Mouse (Mus musculus): ENCODE results near the gene Ost4.

Ost4 gene

DNA sequence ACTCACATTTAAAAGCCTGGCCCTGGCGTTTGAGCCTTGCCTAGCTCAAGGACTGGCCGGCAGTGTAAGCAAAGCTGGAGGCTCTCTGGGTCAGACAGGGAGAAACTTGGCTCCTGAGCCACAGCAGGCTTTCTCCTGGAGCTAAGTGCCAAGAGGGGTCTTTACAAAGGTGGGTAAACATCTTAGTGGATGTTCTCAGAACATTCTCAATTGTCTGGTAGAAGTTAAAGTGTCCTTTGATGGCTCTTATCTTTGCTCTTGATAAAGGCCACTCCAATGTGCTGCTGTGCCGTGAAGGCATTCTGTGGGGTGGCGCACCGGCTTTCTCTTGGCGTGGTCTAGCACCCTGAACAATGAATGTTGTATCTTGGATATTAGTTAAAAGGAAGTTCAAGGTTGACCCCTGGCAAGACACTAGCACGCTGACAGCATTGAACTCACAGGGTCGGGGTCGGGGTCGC lies 15.0 kb upstream of the Ost4 start:
- no peak for DNase-seq

DNA sequence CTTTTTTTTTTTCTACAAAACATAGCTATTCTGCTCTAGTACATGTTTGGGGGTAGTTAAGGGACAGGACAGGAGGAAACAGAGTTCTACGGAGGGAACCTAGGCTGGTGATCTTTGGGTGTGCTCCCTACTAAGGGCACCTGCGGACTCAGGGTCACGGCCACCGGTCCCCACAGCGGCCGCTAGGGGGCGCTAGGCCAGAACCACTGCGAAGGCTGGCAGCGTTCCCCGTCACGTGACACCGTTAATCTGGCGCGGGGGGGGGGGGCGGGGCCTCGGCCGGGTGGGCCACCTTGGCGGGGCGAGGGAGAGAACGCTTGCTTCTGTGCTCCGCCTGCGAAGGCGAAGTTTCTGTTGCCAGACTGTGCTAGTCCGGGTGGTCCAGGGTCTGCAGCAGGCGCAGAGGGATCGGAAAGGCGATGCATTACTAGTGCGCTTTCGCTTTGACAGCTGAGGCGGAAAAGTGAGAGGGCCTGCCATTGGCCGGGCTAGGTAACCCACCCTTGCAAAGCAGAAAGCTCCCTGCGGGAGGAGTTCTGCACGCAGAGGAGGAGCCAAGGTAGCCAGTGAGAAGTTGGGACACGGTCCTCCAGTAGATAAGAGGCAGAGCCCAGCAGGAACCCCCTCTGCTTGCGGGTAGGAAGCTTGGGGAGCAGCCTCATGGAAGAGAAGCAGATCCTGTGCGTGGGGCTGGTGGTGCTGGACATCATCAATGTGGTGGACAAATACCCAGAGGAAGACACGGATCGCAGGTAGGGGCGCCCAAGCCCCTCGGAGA lies 13.9 kb upstream of the Ost4 start, which contains the start of gene Khk:
Gene Khk, plus strand, starts transcription at position 176 of the 778 bp plus-strand sequence.
- DNase-seq, result peak; percentile 90 to 93

DNA sequence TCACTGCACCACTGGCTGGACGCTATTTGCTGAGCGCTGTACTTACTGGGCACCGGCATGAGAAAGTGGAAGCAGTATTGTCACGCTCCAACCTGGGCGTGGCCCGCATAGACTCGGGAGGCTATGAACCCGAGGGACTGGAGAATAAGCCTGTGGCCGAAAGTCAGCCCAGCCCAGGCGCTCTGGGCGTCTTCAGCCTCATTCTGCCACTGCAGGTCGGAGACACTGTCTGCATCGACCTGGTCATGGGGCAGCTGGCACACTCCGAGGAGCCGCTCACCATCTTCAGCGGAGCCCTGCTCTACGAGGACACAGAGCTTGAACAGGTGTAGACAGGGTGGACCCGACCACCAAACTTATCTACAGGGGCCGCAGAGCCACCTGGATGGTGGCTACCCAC lies 13.0 kb upstream of the Ost4 start:
- DNase-seq, result peak in 1 of 2 experiments; percentile 42

DNA sequence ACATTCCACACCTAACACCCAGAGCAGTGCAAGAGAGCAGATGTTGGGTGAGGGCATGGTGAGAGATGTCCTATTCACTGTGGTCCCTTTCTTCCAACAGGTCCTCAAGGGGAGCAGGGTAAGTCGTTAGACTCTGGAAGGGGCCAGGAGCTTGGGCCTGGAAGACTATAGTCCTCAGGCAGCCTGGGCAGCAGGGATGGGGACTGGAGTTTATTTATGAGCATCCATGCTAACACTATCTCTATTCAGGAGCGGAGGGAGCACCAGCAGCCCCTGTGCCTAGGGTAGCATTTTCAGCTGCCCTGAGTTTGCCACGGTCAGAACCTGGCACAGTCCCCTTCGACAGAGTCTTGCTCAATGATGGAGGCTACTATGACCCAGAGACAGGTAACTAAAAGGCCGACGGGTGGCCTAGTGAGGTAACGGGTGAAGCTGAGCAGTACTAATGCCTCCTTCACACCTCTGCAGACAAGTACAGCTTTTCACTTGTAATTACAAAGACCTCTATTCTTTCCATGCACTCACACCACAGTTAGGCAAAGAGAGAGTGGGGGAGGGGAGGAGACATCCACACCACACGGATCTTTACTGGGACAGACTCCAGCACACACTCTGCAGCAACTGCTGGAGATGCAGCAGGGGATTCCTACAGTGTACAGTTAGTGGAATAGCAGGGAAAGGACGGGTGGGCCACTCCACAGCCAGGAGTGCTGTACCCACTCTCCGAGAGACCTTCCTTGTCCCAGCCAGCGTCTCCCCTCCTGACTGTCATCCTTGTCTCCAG lies 12.4 kb upstream of the Ost4 start:
- DNase-seq, result no peak

DNA sequence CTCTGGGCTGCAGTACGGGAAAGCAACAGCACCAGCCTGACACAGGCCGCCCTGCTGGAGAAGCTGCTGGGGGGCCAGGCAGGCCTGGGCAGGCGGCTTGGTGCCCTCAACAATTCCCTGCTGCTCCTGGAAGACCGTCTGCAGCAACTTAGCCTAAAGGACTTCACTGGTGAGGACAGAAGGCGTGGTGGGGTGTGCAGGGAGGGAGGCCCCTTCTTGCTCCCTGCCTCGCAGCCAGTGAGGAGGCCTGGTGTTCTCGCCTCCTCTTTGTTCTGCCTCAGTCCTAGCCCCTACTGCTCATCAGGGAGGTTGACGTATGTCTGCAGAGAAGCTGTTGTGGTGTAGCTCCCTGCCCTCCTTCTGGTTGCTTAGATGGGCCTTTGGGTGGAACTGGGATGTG lies 11.1 kb upstream of the Ost4 start:
- no peak for DNase-seq

DNA sequence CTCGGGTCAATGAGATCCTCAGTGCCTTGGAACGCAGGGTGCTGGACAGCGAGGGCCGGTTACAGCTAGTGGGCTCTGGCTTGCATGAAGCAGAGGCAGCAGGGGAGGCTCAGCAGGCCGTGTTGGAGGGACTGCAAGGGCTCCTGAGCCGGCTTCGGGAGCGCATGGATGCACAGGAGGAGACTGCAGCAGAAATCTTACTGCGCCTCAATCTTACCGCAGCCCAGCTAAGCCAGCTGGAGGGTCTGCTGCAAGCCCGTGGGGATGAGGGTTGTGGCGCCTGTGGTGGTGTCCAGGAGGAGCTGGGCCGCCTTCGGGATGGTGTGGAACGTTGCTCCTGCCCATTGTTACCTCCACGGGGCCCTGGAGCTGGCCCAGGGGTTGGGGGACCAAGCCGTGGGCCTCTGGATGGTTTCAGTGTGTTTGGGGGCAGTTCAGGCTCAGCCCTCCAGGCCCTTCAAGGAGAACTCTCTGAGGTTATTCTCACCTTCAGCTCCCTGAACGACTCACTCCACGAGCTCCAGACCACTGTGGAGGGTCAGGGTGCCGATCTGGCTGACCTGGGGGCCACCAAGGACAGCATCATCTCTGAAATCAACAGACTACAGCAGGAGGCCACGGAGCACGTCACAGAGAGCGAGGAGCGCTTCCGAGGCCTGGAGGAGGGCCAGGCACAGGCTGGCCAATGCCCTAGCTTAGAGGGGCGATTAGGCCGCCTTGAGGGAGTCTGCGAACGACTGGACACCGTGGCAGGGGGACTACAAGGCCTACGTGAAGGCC lies 10.5 kb upstream of the Ost4 start:
- no peak for DNase-seq

DNA sequence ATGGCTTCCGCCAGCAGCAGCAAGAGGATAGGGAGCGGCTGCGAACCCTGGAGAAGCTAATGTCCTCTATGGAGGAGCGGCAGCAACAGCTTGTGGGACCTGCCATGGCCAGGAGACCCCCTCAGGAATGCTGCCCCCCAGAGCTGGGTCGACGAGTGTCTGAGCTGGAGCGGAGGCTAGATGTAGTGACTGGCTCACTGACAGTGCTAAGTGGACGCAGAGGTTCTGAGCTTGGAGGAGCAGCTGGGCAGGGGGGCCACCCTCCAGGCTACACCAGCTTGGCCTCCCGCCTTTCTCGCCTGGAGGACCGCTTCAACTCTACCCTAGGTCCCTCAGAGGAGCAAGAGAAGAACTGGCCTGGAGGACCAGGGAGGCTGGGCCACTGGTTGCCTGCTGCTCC lies 9.8 kb upstream of the Ost4 start:
- no peak for DNase-seq

DNA sequence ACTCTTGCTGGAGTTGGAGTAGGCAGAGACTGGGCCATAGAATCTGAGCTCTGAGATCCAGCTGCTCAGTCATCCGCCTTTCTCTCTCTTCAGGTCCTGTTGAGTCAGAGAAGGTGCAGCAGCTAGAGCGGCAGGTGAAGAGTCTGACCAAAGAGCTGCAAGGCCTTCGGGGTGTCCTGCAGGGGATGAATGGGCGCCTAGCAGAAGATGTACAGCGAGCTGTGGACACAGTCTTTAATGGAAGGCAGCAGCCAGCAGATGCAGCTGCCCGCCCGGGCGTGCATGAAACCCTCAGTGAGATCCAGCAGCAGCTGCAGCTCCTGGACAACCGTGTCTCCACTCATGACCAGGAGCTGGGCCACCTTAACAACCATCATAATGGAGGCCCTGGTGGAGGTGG lies 9.3 kb upstream of the Ost4 start:
- DNase-seq, result no peak

DNA sequence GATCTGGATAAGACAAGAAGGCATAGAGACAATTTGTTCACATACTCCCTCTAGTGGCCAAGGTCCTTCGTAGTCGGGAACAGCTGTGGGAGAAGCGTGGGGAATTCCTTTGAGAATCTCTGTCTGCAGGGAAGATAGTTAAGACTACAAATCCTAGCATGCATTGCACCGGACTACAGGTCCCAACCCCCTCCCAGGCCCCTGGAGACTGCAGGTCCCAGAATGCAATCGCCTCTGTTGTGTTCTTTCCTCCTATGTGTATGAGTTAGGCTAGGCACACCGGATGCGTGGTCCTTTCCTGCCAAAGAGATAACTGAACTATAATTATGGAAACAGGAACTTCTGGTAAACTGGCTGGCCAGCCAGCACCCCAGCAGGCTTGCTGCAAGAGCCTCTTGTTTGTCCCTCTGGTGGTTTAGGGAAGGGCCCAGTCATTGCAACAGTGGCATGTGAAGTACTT lies 8.4 kb upstream of the Ost4 start:
- peak; percentile 67 to 78 for DNase-seq

DNA sequence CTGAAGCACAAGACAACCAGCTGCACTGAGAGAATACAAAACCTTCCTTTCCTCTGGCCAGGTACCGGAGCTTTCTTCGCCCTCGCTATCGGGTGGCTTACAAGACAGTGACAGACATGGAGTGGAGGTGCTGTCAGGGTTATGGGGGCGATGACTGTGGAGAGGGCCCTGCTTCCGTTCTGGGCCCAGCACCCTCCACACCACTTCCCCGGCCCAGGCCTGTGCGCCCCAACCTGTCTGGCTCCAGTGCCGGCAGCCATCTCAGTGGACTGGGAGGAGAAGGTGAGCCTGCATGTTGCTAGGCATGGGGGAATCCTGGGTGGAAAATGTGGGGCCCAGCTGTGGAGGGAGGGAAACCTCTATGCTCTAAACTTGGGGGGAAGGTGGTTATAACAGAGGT lies 7.9 kb upstream of the Ost4 start:
- peak; percentile 57 to 68 for DNase-seq

DNA sequence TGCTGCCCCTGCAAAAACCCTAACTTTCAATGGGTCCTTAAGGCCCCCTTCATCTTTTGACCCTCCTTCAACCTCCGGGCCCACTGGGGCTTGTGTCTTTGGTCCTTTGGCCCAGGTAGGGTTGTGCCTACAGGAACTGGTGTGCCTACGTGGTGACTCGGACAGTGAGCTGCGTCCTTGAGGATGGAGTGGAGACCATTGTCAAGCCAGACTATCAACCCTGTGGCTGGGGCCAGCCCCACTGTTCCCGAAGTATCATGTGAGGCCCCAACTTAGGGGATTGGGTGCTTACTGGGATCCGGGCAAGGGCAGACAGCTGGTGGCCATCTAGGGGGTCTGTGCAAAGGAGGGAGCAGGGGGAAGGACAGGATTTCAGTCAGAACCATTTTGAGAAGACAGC lies 7.3 kb upstream of the Ost4 start:
- peak; percentile 30 to 40 for DNase-seq

DNA sequence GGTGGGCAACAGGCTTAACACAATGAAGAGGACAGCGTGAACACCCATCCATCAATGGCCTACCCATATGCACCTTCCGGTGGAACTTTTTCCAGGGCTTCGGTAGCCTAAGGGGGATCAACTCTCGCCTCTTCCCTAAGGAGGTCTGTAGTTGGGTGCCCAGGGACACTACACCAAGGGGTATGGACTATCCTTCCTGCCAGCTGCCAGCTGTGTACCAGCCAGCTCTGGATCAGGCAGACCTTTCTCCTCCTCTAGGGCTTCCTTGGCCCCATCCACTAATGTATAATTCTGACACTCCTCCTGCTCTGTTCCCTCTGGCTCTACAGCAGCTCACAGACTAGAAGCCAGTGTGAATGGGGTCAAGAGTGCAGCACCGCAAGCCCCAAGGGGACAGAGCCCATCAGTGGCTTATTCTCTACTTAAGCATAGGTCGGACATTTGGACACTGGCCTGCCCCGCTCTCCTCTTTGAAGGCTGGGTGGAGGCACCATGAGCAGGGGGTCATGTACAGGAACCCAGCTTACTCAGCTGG lies 6.6 kb upstream of the Ost4 start:
- peak in 1 of 2 experiments; percentile 25 for DNase-seq

DNA sequence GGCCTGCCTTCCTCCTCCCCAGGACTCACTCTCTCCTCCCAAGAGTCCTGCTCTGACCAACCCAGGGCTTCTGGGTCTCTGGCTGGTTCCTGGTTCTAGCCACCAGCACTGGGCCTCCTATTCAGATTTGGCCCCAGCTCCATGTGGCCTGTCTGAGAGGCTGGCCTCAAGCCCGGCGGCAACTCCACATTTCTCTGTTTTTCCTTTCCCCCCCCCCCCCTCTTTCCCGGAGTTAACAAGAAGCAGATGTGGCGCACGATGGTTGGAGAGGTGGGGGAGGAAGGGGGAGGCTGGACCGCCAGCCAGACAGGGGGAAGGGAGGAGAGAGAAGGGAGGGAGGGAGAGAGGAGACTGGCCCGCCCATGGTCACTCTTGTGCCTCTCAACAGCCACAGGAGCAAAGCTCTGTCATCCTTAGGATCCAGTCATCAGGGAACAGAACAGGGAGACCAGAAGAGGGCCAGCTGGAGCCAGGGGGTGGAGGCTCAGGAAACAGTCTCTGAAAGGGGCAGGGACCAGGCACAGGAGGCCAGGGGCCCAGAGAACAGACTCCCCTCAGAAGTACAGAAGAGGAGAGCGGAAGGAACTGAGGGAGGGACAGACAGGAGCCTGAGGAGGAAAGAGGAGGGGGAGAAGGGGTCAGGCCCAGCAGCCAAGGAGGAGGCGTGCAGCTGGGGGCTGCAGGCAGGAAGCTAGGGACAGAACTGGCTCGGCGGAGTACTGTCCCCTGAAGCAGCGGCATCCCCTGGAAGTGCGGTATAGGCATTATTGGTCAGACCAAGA lies 5.7 kb upstream of the Ost4 start, which contains the start of gene Emilin1:
Gene Emilin1, plus strand, starts transcription at position 343 of the 782 bp plus-strand sequence.
- DNase-seq, result peak; percentile 51 to 67

DNA sequence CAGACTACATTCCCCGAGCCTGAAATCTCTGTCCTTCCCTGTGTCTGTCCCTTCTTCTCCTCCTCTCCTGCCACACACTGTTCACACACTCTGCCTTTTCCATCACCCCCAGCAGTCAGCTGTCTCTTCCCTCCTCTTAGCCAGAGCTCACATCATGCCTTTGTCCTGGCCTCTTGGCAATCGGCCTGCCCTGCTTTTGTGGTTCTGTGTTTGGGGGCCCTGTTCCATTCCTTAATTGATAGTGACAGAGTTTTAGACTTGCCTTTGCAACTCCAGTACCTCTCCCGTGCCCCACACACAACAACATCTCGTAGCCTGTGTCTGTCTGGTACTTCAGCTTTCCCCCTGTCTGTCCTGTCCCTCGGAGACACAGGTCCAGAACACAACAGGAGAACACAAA lies 4.6 kb upstream of the Ost4 start:
- no peak for DNase-seq

DNA sequence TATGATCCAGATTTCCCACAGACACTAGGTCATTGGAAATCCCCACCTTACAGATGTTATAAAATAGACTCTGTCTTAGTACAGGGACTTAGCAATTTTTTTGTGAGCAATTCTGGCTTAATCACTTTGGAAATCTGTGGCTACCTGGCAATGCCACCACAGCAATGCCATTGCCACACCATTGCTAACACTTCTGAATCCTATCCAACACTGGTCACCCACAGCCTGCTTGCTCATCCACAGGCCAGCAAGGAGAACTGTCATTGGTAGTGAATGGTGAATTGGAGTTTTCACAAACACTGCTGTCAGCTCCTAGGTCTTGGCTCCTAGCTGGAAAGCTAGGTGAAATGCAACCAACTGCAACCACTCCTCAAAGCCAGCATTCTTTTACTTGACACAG lies 2.9 kb upstream of the Ost4 start:
- DNase-seq, result no peak

DNA sequence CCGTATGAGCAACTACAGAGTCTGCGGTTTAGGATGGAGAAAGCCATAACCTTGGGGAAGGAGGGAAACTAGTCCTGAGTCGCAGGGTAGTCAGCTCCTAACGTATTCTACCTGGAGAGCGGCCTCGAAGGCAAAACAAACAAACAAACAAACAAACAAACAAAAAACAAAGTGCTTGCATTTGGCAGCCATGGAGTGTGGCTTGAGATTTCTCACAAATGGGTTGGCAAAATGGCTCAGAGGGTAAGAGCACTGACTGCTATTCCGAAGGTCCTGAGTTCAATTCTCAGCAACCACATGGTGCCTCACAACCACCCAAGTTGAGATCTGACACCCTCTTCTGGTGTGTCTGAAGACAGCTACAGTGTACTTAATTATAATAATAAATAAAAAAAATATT lies 2.3 kb upstream of the Ost4 start:
- DNase-seq, result no peak

DNA sequence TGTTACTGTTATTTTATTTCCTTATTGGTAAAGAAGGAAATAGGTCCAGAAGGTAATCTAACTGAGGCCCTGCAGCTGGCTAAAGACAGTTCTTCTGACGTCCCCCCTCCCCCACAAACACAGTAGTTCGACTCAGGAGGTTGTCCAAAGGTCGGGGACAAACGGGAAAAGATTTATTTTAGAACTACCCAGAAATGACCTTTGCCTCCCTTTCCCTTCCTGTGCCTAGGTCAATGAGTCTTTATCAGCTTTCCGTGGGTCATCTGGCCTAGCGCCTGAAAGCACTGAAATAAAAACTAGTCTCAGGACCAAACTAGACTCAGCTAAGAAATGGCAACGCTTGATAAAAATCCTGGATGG lies 1.7 kb upstream of the Ost4 start:
- DNase-seq, result no peak

DNA sequence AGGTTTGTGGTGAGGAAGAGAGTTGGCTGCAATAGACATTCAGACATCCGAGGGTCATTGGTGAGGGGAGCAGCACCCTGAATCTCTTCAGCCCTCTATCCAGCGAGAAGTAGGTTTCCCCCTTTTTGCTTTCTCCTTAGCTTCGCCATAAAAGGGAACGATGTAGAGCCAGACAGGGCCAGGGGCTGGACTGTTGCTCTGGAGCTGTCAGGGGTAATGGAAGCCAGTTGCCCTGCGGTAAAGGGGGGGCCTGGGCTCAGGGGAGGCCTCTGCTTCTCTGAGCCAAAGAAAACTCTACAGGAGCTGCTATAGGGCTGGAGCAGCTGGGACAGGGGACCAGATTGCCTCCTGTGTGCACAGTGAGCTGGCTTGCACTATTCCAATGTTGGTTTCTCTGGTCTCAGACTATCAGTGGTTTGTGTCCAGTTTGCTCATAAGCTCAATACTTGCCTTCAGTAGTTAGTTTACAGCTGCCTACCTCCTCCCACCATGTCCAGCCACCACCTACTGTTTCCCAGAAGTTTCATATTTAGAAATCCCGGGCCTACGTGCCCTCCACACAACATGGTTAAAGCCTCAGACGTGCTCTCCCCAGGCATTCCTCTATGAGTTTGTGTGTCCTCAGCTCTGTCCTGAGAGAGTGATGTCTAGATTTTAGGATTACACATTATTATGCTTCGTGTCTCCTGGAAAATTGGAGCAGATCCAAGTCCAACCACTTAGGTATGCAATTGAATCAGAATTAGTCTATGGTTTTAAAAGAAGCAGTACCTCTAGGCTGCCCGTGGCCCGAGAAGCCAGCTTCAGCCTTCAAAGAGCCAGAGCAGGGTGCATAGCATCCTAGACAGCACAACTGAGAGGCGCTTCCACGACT lies 1.1 kb upstream of the Ost4 start:
- DNase-seq, result peak; percentile 25 to 33

DNA sequence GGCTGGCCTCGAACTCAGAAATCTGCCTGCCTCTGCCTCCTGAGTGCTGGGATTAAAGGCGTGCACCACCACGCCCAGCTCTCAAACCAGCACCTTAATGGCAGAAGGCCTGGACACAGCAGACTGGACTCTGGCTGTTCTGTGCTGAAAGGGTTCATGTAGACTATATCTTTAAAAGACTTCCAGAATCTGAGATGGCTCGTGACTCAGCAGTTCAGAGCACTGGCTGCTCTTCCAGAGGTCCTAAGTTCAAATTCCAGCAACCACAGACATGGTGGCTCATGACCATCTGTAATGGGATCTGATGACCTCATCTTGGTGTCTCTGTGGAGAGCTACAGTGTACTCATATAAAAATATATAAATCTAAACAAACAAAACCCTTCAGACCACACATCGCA lies 5.7 kb downstream of the Ost4 start:
- DNase-seq, result no peak

DNA sequence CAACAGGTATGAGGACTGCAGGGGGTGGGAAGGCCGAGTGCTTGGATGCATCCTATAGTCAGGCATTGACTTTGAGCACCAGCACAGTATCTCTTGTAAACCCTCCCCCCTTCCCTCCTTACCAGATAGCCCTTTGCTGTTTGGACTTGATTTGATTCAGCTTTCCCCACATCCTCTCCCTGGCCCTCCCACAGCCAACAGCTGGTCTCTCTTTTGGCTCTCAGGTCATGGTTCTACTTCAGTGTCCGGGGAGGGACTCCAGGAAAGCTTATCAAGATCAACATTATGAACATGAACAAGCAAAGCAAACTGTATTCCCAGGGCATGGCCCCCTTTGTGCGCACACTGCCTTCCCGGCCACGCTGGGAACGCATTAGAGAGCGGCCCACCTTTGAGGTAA lies 17.2 kb downstream of the Ost4 start:
- DNase-seq, result no peak

Measured in thymus, postnatal 36 days (tissue).